Mouse (Mus musculus): ENCODE measurements around the gene Cracr2b. TPM values are rescaled to one million over a fixed set of nuclear protein-coding genes. Genes with fewer than 3 reads are reported as not detected.

The Cracr2b gene
- polyA plus RNA-seq, 1 experiment from 2014 or later: 3.9 TPM

GRCm38 (mm10) chr7:141434464-141434863, 26.4 kb upstream of the Cracr2b start:
- no peaks in the 10 kb centered on the region for H3K9me3 ChIP-seq (replicated peaks)
- H3K9ac ChIP-seq: peak overlapping the region; percentile 60; the same call in 1 of the 2 replicates
- WGBS (ENCODE audit: insufficient replicate concordance): 35% methylated on average over 8 of the region's 8 CpGs
- no peak for ATAC-seq (ENCODE audit: insufficient read depth)
- peak overlapping the region; percentile 97 for H3K4me2 ChIP-seq
- H3K4me3 ChIP-seq (replicated peaks): peak overlapping the region; percentile 50
- H3K27me3 ChIP-seq: no peaks in the 10 kb centered on the region
- H3K4me1 ChIP-seq (replicated peaks): peaks cover 72% of the 10 kb centered on the region
- peak overlapping the region; percentile 63 for H3K27ac ChIP-seq (replicated peaks)
- peaks cover 48% of the 10 kb centered on the region for H3K36me3 ChIP-seq (replicated peaks)

GRCm38 (mm10) chr7:141435129-141435855, 25.6 kb upstream of the Cracr2b start:
- H3K9me3 ChIP-seq (replicated peaks): no peaks in the 10 kb centered on the region
- peak overlapping the region; percentile 97 for H3K4me2 ChIP-seq
- peaks cover 65% of the 10 kb centered on the region for H3K4me1 ChIP-seq (replicated peaks)
- H3K36me3 ChIP-seq (replicated peaks): peaks cover 56% of the 10 kb centered on the region
- peak overlapping the region; percentile 50 for H3K4me3 ChIP-seq (replicated peaks)
- peak overlapping the region; percentile 60 for H3K9ac ChIP-seq
- H3K27me3 ChIP-seq: no peaks in the 10 kb centered on the region
- 4% methylated on average over 17 of the region's 17 CpGs for WGBS (ENCODE audit: insufficient replicate concordance)
- H3K27ac ChIP-seq (replicated peaks): peak overlapping the region; percentile 63
- ATAC-seq (ENCODE audit: insufficient read depth): peak; percentile 47

- H3K9me3 ChIP-seq (replicated peaks): no peaks in the 10 kb centered on the region
- H3K4me3 ChIP-seq (replicated peaks): peak overlapping the region; percentile 50
- peak overlapping the region; percentile 63 for H3K27ac ChIP-seq (replicated peaks)
- H3K9ac ChIP-seq: 0 out of 2 replicates have a peak overlapping the region, but pooled peaks have one; percentile 19
- no peak for ATAC-seq (ENCODE audit: insufficient read depth)
- H3K4me2 ChIP-seq: peak overlapping the region; percentile 97
- peaks cover 62% of the 10 kb centered on the region for H3K36me3 ChIP-seq (replicated peaks)
- no peaks in the 10 kb centered on the region for H3K27me3 ChIP-seq
- peaks cover 72% of the 10 kb centered on the region for H3K4me1 ChIP-seq (replicated peaks)
- whole genome bisulfite sequencing (ENCODE audit: insufficient replicate concordance): 72% methylated on average over 9 of the region's 9 CpGs
These were observed 24.9 kb upstream of the Cracr2b start for GRCm38 (mm10) chr7:141435856-141436522.

- no peak for ATAC-seq (ENCODE audit: insufficient read depth)
- peak overlapping the region; percentile 69 for H3K9ac ChIP-seq
- 33% methylated on average over 2 of the region's 2 CpGs for WGBS (ENCODE audit: insufficient replicate concordance)
- no peaks in the 10 kb centered on the region for H3K9me3 ChIP-seq (replicated peaks)
- peaks cover 62% of the 10 kb centered on the region for H3K36me3 ChIP-seq (replicated peaks)
- no peaks in the 10 kb centered on the region for H3K27me3 ChIP-seq
- H3K4me2 ChIP-seq: peak overlapping the region; percentile 97
- H3K27ac ChIP-seq (replicated peaks): peak overlapping the region; percentile 63
- H3K4me1 ChIP-seq (replicated peaks): peaks cover 77% of the 10 kb centered on the region
- H3K4me3 ChIP-seq (replicated peaks): peak overlapping the region; percentile 68
These were observed 24.4 kb upstream of the Cracr2b start for GRCm38 (mm10) chr7:141436523-141436892.

- peak; percentile 73 for ATAC-seq (ENCODE audit: insufficient read depth)
- Histone ChIP-seq H3K27me3 (no peaks in the 10 kb centered on the region), H3K9ac (peak within 1 kb of the TSS; percentile 69), H3K4me3 (replicated peaks) (peak within 1 kb of the TSS; percentile 68), H3K36me3 (replicated peaks) (peaks cover 61% of the 10 kb centered on the region), H3K4me1 (replicated peaks) (peaks cover 83% of the 10 kb centered on the region), H3K27ac (replicated peaks) (peak within 1 kb of the TSS; percentile 63), H3K4me2 (peak within 1 kb of the TSS; percentile 97), H3K9me3 (replicated peaks) (no peaks in the 10 kb centered on the region)
- 7% methylated on average over 53 of the region's 53 CpGs for WGBS (ENCODE audit: insufficient replicate concordance)
These were observed 23.4 kb upstream of the Cracr2b start, which contains the start of gene Slc25a22 for GRCm38 (mm10) chr7:141437178-141438120. Gene Slc25a22, minus strand, starts transcription at chr7:141437892.

- Histone ChIP-seq H3K4me3 (replicated peaks) (no peak overlapping the region), H3K9ac (peak overlapping the region; percentile 69; the same call in 1 of the 2 replicates), H3K9me3 (replicated peaks) (no peaks in the 10 kb centered on the region), H3K4me2 (no peak overlapping the region), H3K36me3 (replicated peaks) (peaks cover 53% of the 10 kb centered on the region), H3K4me1 (replicated peaks) (peaks cover 84% of the 10 kb centered on the region), H3K27ac (replicated peaks) (0 out of 2 replicates have a peak overlapping the region, but pooled peaks have one; percentile 63), H3K27me3 (no peaks in the 10 kb centered on the region)
- no peak for ATAC-seq (ENCODE audit: insufficient read depth)
- WGBS (ENCODE audit: insufficient replicate concordance): 81% methylated on average over 12 of the region's 12 CpGs
These were observed 22.5 kb upstream of the Cracr2b start for GRCm38 (mm10) chr7:141438201-141438968.

GRCm38 (mm10) chr7:141439140-141439679, 21.7 kb upstream of the Cracr2b start:
- Histone ChIP-seq H3K4me3 (replicated peaks) (no peak overlapping the region), H3K27me3 (no peaks in the 10 kb centered on the region), H3K4me2 (no peak overlapping the region), H3K9ac (no peak overlapping the region), H3K27ac (replicated peaks) (no peak overlapping the region), H3K36me3 (replicated peaks) (peaks cover 47% of the 10 kb centered on the region), H3K4me1 (replicated peaks) (peaks cover 84% of the 10 kb centered on the region), H3K9me3 (replicated peaks) (no peaks in the 10 kb centered on the region)
- 90% methylated on average over 10 of the region's 10 CpGs for whole genome bisulfite sequencing (ENCODE audit: insufficient replicate concordance)
- no peak for ATAC-seq (ENCODE audit: insufficient read depth)

- Histone ChIP-seq H3K9me3 (replicated peaks) (no peaks in the 10 kb centered on the region), H3K4me1 (replicated peaks) (peaks cover 84% of the 10 kb centered on the region), H3K27me3 (no peaks in the 10 kb centered on the region), H3K27ac (replicated peaks) (no peak overlapping the region; the same call in 1 of the 2 replicates), H3K4me3 (replicated peaks) (no peak overlapping the region), H3K4me2 (no peak overlapping the region), H3K9ac (no peak overlapping the region), H3K36me3 (replicated peaks) (peaks cover 47% of the 10 kb centered on the region)
- 94% methylated on average over 11 of the region's 11 CpGs for WGBS (ENCODE audit: insufficient replicate concordance)
- ATAC-seq (ENCODE audit: insufficient read depth): no peak
These were observed 21.1 kb upstream of the Cracr2b start for GRCm38 (mm10) chr7:141439811-141440210.

- Histone ChIP-seq H3K4me3 (replicated peaks) (no peak overlapping the region), H3K9ac (no peak overlapping the region), H3K36me3 (replicated peaks) (peaks cover 47% of the 10 kb centered on the region), H3K27ac (replicated peaks) (no peak overlapping the region), H3K9me3 (replicated peaks) (no peaks in the 10 kb centered on the region), H3K4me1 (replicated peaks) (peaks cover 78% of the 10 kb centered on the region), H3K4me2 (no peak overlapping the region), H3K27me3 (no peaks in the 10 kb centered on the region)
- 33% methylated on average over 6 of the region's 6 CpGs for WGBS (ENCODE audit: insufficient replicate concordance)
- ATAC-seq (ENCODE audit: insufficient read depth): no peak
These were observed 20.3 kb upstream of the Cracr2b start for GRCm38 (mm10) chr7:141440613-141441012.

GRCm38 (mm10) chr7:141441460-141441859, 19.4 kb upstream of the Cracr2b start:
- H3K4me1 ChIP-seq (replicated peaks): peaks cover 75% of the 10 kb centered on the region
- no peaks in the 10 kb centered on the region for H3K27me3 ChIP-seq
- ATAC-seq (ENCODE audit: insufficient read depth): no peak
- H3K4me3 ChIP-seq (replicated peaks): peak overlapping the region; percentile 68; the same call in 1 of the 2 replicates
- no peak overlapping the region; the same call in 1 of the 2 replicates for H3K9ac ChIP-seq
- peak overlapping the region; percentile 94 for H3K4me2 ChIP-seq
- WGBS (ENCODE audit: insufficient replicate concordance): 86% methylated on average over 9 of the region's 9 CpGs
- no peaks in the 10 kb centered on the region for H3K9me3 ChIP-seq (replicated peaks)
- peaks cover 47% of the 10 kb centered on the region for H3K36me3 ChIP-seq (replicated peaks)
- H3K27ac ChIP-seq (replicated peaks): no peak overlapping the region
